Mouse (Mus musculus) CH12.LX (cell line): ENCODE data around the gene Igsf21. TPM values are rescaled to one million over a fixed set of nuclear protein-coding genes. Genes with fewer than 3 reads are reported as not detected.

Source experiments
- DNase-seq: peaks from one replicate; pipeline ENCODE4 v3.0.0-alpha.2; 2013; ENCODE audit errors: extremely low read depth
- H3K27ac ChIP-seq: 2 replicates; pipeline ENCODE4 v1.5.1; 2012; ENCODE audit warnings: low read depth, mild to moderate bottlenecking, control low read depth, moderate library complexity; ENCODE audit not compliant: insufficient read depth
- H3K27me3 ChIP-seq: replicated peaks from 2 replicates; pipeline ENCODE3; 2012; ENCODE audit warnings: inconsistent platforms
- H3K36me3 ChIP-seq, 2 experiments: replicated peaks in 1 of 2; 2 replicates each; pipeline versions ENCODE3 to v1.6.1; 2012; ENCODE audit warnings: inconsistent platforms in 1 of 2, low read length in 1 of 2, mild to moderate bottlenecking in 1 of 2, mixed read lengths in 1 of 2, moderate library complexity in 1 of 2; ENCODE audit not compliant: control insufficient read depth in 1 of 2, insufficient read depth in 1 of 2
- H3K4me1 ChIP-seq, 2 experiments: 2 replicates each; pipeline ENCODE4 v1.6.1; 2012; ENCODE audit warnings: inconsistent platforms in 1 of 2, moderate library complexity in 1 of 2; ENCODE audit not compliant: insufficient read depth in 2 of 2, control insufficient read depth in 1 of 2
- H3K4me2 ChIP-seq: 2 replicates; pipeline ENCODE4 v1.6.1; 2012; ENCODE audit warnings: low read depth, mild to moderate bottlenecking, control low read depth; ENCODE audit not compliant: poor library complexity, insufficient read depth, severe bottlenecking
- H3K4me3 ChIP-seq, 3 experiments: fragments of 150-350 bp in 1 of 3; sonication (generic) in 1 of 3; replicated peaks in 1 of 3; 2 replicates each; pipeline versions ENCODE3 to v1.5.1; 2011 to 2012; ENCODE audit warnings: low read depth in 2 of 3, low read length in 2 of 3, mild to moderate bottlenecking in 2 of 3, moderate library complexity in 2 of 3, control low read depth in 1 of 3, improper control_type of control experiment in 1 of 3, inconsistent platforms in 1 of 3, mixed read lengths in 1 of 3; ENCODE audit not compliant: poor library complexity in 1 of 3
- H3K79me2 ChIP-seq: replicated peaks from 2 replicates; pipeline ENCODE4 v1.6.1; 2012; ENCODE audit warnings: mild to moderate bottlenecking, moderate library complexity; ENCODE audit not compliant: control insufficient read depth, poor library complexity, insufficient read depth, severe bottlenecking; ENCODE audit errors: extremely low read depth
- H3K9ac ChIP-seq: 2 replicates; pipeline ENCODE4 v1.6.1; 2012; ENCODE audit warnings: low read depth, mild to moderate bottlenecking, control low read depth, moderate library complexity; ENCODE audit not compliant: insufficient read depth
- H3K9me3 ChIP-seq: replicated peaks from 2 replicates; pipeline ENCODE3; 2012; ENCODE audit warnings: low read length, inconsistent platforms, mixed read lengths
- BHLHE40 ChIP-seq: IDR thresholded peaks from 2 replicates; pipeline ENCODE4 v1.6.1; 2011; ENCODE audit warnings: mild to moderate bottlenecking, low read depth, low read length, improper control_type of control experiment
- CHD2 ChIP-seq: IDR thresholded peaks from 2 replicates; pipeline ENCODE4 v1.6.1; 2011; ENCODE audit warnings: low read length, improper control_type of control experiment
- CTCF ChIP-seq, 2 experiments: IDR thresholded peaks in 1 of 2; conservative IDR thresholded peaks in 1 of 2; 2 replicates each; pipeline ENCODE4 v1.5.1; 2011 to 2012; ENCODE audit warnings: low read depth in 2 of 2, low read length in 2 of 2, improper control_type of control experiment in 1 of 2, inconsistent platforms in 1 of 2, mild to moderate bottlenecking in 1 of 2, moderate library complexity in 1 of 2
- EP300 ChIP-seq: IDR thresholded peaks from 2 replicates; pipeline ENCODE4 v1.6.1; 2011; ENCODE audit warnings: low read length, improper control_type of control experiment
- HCFC1 ChIP-seq: IDR thresholded peaks from 2 replicates; pipeline ENCODE4 v1.6.1; 2012; ENCODE audit warnings: low read depth, mild to moderate bottlenecking, inconsistent platforms, low read length, improper control_type of control experiment
- JUN ChIP-seq: IDR thresholded peaks from 2 replicates; pipeline ENCODE4 v1.6.1; 2011; ENCODE audit warnings: low read depth, mild to moderate bottlenecking, low read length, improper control_type of control experiment, moderate library complexity; ENCODE audit not compliant: insufficient read depth
- KAT2A ChIP-seq: IDR thresholded peaks from 2 replicates; pipeline ENCODE4 v1.6.1; 2012; ENCODE audit warnings: low read length, improper control_type of control experiment, inconsistent platforms; ENCODE audit not compliant: insufficient replicate concordance
- MAFK ChIP-seq: IDR thresholded peaks from 2 replicates; pipeline ENCODE4 v1.6.1; 2011; ENCODE audit warnings: low read length, improper control_type of control experiment; ENCODE audit not compliant: insufficient replicate concordance
- MEF2A ChIP-seq: IDR thresholded peaks from 2 replicates; pipeline ENCODE4 v1.6.1; 2014; ENCODE audit warnings: low read depth, mild to moderate bottlenecking, inconsistent platforms, low read length, improper control_type of control experiment, borderline replicate concordance
- NELFE ChIP-seq: IDR thresholded peaks from 2 replicates; pipeline ENCODE4 v1.6.1; 2011; ENCODE audit warnings: low read depth, low read length, improper control_type of control experiment
- NRF1 ChIP-seq: IDR thresholded peaks from 2 replicates; pipeline ENCODE4 v1.6.1; 2014; ENCODE audit warnings: low read depth, mild to moderate bottlenecking, inconsistent platforms, low read length, improper control_type of control experiment, moderate library complexity
- PAX5 ChIP-seq: IDR thresholded peaks from 2 replicates; pipeline ENCODE4 v1.6.1; 2012; ENCODE audit warnings: low read length, inconsistent platforms, mixed read lengths
- POLR2AphosphoS2 ChIP-seq: IDR thresholded peaks from 2 replicates; pipeline ENCODE4 v1.6.1; 2011; ENCODE audit warnings: low read depth, low read length, improper control_type of control experiment
- RCOR1 ChIP-seq: conservative IDR thresholded peaks from 2 replicates; pipeline ENCODE4 v1.6.1; 2012; ENCODE audit warnings: low read depth, mild to moderate bottlenecking, inconsistent platforms, low read length, improper control_type of control experiment
- SMC3 ChIP-seq: IDR thresholded peaks from 2 replicates; pipeline ENCODE4 v1.6.1; 2011; ENCODE audit warnings: low read depth, low read length, improper control_type of control experiment
- TBP ChIP-seq: conservative IDR thresholded peaks from 2 replicates; pipeline ENCODE4 v1.6.1; 2011; ENCODE audit warnings: low read depth, low read length, improper control_type of control experiment
- TCF12 ChIP-seq: IDR thresholded peaks from 2 replicates; pipeline ENCODE4 v1.6.1; 2014; ENCODE audit warnings: low read depth, mild to moderate bottlenecking, inconsistent platforms, low read length, improper control_type of control experiment
- UBTF ChIP-seq: IDR thresholded peaks from 2 replicates; pipeline ENCODE4 v1.6.1; 2012; ENCODE audit warnings: low read depth, mild to moderate bottlenecking, inconsistent platforms, low read length, improper control_type of control experiment, moderate library complexity
- ZC3H11A ChIP-seq: IDR thresholded peaks from 2 replicates; pipeline ENCODE4 v1.6.1; 2012; ENCODE audit warnings: low read depth, mild to moderate bottlenecking, inconsistent platforms, low read length, improper control_type of control experiment
- ZKSCAN1 ChIP-seq: IDR thresholded peaks from 2 replicates; pipeline ENCODE4 v1.6.1; 2012; ENCODE audit warnings: low read depth, inconsistent platforms, low read length, improper control_type of control experiment, borderline replicate concordance
- dilution Hi-C: fragments of 300-500 bp; cut with MboI; formaldehyde crosslinking; loops from 2 replicates; pipeline ENCODE4 v1.14.3; 2020; ENCODE audit warnings: low sequenced_read_pairs; ENCODE audit not compliant: extremely low pct_unique_long_range_greater_than_20kb, extremely low pct_ligation_motif_present
- in situ Hi-C: fragments of 300-500 bp; cut with MboI; formaldehyde crosslinking; loops from 3 replicates; pipeline ENCODE4 v1.14.3; 2019; ENCODE audit warnings: low sequenced_read_pairs, low pct_ligation_motif_present, low pct_unique_long_range_greater_than_20kb, mixed read lengths
- polyA plus RNA-seq: library from polyadenylated mRNA; unstranded; fragments of >175 nt; gene quantifications from 2 replicates; pipeline ENCODE4 v1.2.1, GENCODE M21; 2012; ENCODE audit warnings: low read depth; ENCODE audit not compliant: insufficient read length
- total RNA-seq, 2 experiments: library from RNA; depleted of rRNA; stranded (reverse); fragments of 300-350 nt in 1 of 2; fragments of >200 nt in 1 of 2; gene quantifications; 2 replicates each; pipeline ENCODE4 v1.2.3; 2012 to 2014

Gene Igsf21
- total and polyA plus RNA-seq, 3 experiments: not detected

DNA sequence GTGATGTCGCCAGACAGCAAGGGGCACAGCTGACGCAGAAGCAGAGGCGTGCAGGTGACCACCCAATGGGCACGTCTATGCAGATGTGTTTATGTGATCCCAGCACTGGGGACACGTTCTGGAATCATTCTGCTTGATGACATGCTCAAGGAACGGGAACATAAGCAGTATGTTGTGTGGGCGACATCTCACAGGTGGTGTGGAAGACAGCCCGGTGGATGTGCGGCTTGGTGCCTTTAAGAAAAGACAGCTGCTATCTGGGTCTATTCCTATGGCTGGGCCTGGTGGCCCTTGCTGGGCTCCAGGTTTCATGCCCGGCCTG is 176.3 kb downstream of the Igsf21 start:
- dilution Hi-C loops (no loop called here), in situ Hi-C loops (no loop called here)
- Histone ChIP-seq H3K27me3 (no peaks in the 10 kb centered on the region), H3K4me1 (no peaks in the 10 kb centered on the region), H3K9ac (no peak overlapping the region), H3K79me2 (no peaks in the 10 kb centered on the region), H3K4me3 (no peak overlapping the region), H3K9me3 (peaks cover 75% of the 10 kb centered on the region), H3K4me2 (no peak overlapping the region), H3K36me3 (no peaks in the 10 kb centered on the region), H3K27ac (no peak overlapping the region)
- TF ChIP-seq NELFE: no peak
- no peak for TF ChIP-seq RCOR1
- no peak for TF ChIP-seq TBP
- no peak for TF ChIP-seq ZKSCAN1
- TF ChIP-seq SMC3: no peak
- TF ChIP-seq BHLHE40: no peak
- no peak for TF ChIP-seq PAX5
- TF ChIP-seq CHD2: no peak
- TF ChIP-seq NRF1: no peak
- no peak for TF ChIP-seq TCF12
- no peak for TF ChIP-seq MEF2A
- no peak for DNase-seq

DNA sequence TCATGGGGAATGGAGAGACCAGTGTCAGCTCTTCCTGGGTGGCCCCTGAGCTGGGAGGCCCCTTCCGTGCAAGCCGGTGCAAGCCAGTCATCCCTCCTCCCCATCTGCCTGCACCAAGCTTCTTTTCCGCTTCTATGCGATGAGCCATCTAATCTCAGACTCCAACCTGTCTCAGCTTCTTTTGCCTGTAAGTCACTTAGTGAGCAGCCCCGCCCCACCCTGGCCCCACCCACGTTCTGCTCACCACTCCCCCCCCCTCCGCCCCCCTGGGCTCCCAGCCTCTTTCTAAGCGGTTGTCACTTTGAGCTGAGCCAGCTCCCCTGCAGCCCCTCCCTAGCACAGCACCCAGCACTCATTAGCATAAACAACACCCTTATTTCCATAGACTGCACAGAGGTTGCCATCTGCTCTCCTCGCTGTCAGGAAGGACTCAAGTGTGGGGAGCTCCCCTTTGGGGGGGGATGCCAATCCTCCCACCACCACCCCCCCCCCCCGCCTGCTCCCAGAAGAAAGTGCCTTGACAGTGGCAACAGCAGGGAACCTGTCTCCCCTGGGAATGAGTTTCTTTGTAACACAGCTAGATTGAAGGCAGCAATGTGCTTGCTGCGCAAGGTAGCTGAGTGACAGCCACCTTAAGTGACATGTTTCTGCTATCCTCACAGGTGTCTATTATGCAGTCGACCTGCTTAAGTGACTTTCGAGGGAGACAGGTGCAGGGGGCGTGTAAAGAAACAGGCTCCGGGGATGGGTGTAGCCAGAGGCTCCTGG is 176.8 kb downstream of the Igsf21 start:
- Histone ChIP-seq H3K36me3 (no peaks in the 10 kb centered on the region), H3K4me2 (no peak overlapping the region), H3K79me2 (no peaks in the 10 kb centered on the region), H3K27me3 (no peaks in the 10 kb centered on the region), H3K4me1 (no peaks in the 10 kb centered on the region), H3K27ac (no peak overlapping the region), H3K4me3 (no peak overlapping the region), H3K9me3 (peaks cover 81% of the 10 kb centered on the region), H3K9ac (no peak overlapping the region)
- in situ Hi-C loops: no loop called here
- TF ChIP-seq JUN (no peak), MAFK (no peak), UBTF (no peak), HCFC1 (no peak), TBP (no peak), POLR2AphosphoS2 (no peak), ZC3H11A (no peak), SMC3 (no peak), PAX5 (no peak), BHLHE40 (no peak), CTCF (conservative IDR thresholded peaks at IDR 0.05 in 1 of 2, IDR thresholded peaks at IDR 0.05 in 1 of 2; ENCODE audit: low read depth in 2 of 2, low read length in 2 of 2) (no peak), KAT2A (no peak), EP300 (no peak)
- dilution Hi-C loops: no loop called here
- no peak for DNase-seq
